Mouse (Mus musculus): Measurements from ENCODE around the gene Fhl1.

The Fhl1 gene

DNA sequence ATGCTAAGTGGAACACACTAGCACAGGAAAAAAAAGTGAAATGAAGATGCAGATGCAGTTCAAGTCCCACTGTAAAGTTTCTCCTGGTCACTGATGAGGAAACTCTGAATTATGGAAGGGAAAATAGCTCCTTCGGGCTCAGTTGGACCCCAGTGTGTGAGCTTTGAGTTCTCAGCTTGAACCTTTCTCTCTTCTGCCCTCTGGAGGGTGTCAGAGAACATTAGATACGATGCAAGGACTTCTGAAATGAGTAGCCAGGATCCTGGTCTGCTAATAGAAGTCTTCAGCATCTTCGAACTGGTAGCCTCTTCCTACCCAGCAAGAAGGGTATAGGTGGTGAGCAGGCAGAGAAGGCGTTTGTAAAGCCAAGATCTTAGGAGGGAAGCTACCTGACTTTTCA is 19.9 kb downstream of the Fhl1 start:
- in situ Hi-C loops (cut with MboI; ENCODE audit: low sequenced_read_pairs), result loop anchor here (25.0 kb wide), 1 partner anchor 214 kb away; the partner anchor contains the start of gene Gm648

DNA sequence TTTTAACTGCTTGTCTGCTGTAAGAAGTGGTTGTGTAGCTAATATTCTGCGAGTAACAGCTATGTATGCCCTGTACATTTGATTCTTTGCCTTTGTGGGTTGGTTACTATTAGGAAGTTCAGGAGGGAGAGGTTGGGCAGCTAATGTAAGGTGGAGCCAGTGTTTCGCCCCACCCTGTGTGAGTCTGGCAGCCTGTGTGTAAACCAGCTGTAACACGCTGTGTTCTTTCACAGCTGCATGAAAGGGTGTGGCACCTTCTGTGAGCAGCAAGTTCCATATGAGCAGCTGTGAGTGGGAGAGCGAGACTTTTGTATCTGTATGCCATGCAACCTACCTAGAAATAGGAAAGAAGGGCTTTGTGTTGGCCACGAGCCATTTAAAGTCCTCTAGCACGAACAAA is 20.6 kb downstream of the Fhl1 start:
- in situ Hi-C loops (cut with MboI; ENCODE audit: low sequenced_read_pairs), result loop anchor here (25.0 kb wide), 1 partner anchor 215 kb away; the partner anchor contains the start of gene Gm648

DNA sequence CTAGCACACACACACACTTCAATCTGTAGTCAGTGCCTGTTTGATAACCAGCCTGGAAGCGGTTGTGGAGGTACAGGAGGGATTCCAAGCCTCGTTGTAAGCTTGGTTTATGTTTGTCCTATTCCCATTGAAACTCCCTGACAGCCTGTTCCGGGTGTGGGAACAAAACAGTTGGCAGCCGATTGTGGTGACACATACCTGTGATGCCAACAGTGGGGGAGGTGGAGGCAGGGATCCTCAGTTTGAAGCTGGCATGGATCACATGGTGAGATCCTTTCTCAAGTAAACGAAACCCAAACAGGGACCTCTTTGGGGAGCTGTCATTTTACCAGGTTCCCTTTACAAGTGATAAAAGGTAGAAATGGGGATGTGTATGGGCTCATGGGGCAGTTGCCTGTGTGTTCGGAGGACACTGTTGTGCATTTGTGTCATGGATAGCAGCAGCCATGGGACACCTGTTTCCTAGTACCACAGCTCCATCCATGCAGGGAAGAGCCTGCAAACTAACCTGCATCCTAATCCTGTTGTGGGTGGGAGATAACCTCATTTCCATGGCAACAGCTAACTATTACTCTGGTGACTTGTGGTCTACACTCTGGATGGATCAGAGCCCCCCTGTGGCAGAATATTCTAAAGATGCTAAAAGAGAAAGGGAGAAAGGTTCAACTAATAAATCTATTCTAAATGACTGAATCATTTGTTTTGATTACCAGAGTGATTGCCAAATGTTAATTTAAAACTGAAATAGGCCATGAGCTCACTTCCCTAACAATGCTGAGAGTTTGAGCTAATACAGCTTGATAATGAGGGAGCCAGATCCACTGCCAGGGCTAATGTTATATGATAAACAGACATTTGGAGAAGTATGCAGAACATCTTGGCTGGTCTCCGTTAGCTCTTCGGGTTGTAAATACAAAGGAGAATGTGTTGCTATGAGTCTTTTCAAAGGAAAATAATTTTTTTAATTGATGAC is 22.0 kb downstream of the Fhl1 start:
- in situ Hi-C loops (cut with MboI; ENCODE audit: low sequenced_read_pairs), result loop anchor here (25.0 kb wide), 1 partner anchor 216 kb away; the partner anchor contains the start of gene Gm648

DNA sequence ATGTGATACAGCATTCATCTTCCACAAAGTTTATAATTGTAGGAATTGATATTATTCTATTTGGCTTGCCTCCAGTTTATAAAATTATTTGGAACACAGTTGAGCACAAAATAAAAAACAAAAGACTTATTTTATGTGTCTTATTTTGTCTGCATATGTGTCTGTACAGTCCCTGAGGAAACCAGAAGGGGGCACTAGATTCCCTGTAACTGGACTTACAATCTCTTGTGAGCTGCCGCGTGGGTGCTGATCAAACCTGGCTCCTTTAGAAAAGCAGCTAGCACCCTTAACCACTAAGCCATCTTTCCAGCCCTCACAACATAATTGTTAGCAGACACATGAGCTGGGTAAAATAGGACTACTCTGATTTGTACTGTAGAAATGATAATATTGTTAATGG is 24.1 kb downstream of the Fhl1 start:
- in situ Hi-C loops (cut with MboI; ENCODE audit: low sequenced_read_pairs), result loop anchor here (25.0 kb wide), 1 partner anchor 218 kb away; the partner anchor contains the start of gene Gm648

DNA sequence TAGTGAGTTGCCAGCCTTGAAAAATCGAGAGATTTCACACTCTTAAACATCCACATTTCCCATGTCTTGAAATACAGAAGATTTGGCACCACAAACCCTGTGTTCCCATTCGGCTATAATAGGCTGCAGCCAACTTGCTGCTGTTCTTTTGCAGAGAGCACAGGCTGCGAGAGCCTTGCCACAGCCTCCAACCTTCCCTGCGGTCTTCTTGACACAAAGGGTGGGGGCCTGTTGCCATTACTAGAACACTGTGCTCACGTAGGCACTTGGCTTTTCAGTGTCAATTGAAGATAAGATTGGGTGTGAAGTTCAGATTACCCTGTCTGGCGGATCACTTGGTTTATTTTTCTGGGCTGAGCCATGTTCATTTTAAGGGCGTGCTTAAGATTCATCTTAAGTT is 24.8 kb downstream of the Fhl1 start:
- in situ Hi-C loops (cut with MboI; ENCODE audit: low sequenced_read_pairs), result loop anchor here (25.0 kb wide), 1 partner anchor 219 kb away; the partner anchor contains the start of gene Gm648

DNA sequence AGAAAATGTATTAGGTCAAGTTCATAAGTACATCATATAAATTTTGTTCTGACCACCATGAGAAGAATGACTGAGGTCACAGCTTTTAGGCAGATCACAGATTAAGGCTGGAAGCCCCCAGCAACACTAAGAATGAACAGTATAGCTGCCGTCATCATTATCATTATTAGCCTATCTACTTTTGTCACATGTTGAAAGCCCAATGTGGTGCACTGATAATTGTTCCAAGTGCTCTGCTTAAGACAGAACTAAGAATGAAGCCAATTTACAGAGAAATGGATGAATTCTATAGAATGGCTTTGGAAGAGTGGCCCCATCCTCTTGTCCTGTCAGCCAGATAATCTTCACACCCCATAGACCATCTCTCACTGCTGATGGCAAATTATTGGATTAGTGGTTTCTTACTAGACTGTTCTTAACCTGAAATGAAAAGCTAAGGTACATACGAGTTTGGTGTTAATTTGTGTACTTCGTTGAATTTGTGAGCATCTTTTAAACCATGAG is 28.7 kb downstream of the Fhl1 start:
- in situ Hi-C loops (cut with MboI; ENCODE audit: low sequenced_read_pairs), result loop anchor here (25.0 kb wide), 1 partner anchor 223 kb away; the partner anchor contains the start of gene Gm648

DNA sequence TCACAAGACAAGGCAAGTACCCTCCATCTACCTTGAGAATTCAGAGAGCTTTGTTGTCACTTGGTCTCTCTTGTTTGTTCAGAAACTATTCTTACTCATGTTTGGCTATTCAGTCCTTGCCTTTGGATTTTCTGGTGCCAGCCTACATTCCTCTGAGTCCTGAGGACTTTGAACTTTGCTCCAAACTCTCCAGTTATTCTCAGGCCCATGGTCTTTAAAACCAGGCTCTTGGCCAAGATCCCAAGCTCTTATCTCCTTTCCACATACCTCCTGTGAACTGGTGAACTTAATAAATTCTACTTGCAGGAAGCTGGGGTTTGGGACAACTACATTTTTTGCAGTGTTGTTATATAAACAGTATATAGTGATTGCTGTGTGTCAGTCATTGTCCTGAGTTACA is 38.3 kb downstream of the Fhl1 start:
- in situ Hi-C loops (cut with MboI; ENCODE audit: low sequenced_read_pairs), result loop anchor here (25.0 kb wide), 1 partner anchor 233 kb away; the partner anchor contains the start of gene Gm648

DNA sequence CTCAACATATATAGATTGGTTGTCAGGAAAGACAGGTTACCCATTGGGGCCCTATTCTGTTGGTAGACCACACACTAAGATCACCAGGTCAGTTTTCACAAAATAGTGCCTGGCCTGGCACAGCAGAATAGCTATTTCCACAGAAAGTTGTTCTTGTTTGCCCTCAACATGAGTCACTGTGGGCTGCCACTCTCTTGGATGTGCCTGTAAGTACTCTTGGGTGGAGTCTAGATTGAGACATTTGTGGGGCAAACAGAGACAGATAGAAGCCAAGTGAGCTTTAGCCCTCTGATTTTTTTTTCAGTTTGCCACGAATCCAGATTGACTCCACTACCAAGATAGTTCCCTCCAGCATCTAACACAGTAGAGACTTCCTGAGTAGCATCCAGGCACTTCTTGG is 40.2 kb downstream of the Fhl1 start:
- in situ Hi-C loops (cut with MboI; ENCODE audit: low sequenced_read_pairs), result loop anchor here (25.0 kb wide), 1 partner anchor 234 kb away; the partner anchor contains the start of gene Gm648

DNA sequence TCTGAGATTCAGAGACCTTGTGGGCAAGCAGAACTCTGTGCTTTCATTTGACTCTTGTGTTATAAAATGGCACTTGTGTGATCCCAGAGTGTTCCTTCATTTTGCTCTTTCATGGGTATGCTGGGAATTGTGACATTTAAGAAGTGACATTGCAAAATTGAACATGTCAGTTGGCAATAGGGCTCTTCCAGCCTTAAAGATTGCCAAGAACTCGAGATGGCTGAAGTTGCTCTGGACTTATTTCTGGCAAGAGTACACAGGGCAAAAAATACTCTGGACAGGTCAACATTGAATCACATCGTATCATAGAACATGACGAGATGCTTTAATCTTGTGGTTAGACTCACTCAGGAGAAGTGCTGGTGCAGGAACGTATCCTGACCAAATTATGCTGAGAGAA is 41.7 kb downstream of the Fhl1 start:
- in situ Hi-C loops (cut with MboI; ENCODE audit: low sequenced_read_pairs), result loop anchor here (25.0 kb wide), 1 partner anchor 236 kb away; the partner anchor contains the start of gene Gm648

DNA sequence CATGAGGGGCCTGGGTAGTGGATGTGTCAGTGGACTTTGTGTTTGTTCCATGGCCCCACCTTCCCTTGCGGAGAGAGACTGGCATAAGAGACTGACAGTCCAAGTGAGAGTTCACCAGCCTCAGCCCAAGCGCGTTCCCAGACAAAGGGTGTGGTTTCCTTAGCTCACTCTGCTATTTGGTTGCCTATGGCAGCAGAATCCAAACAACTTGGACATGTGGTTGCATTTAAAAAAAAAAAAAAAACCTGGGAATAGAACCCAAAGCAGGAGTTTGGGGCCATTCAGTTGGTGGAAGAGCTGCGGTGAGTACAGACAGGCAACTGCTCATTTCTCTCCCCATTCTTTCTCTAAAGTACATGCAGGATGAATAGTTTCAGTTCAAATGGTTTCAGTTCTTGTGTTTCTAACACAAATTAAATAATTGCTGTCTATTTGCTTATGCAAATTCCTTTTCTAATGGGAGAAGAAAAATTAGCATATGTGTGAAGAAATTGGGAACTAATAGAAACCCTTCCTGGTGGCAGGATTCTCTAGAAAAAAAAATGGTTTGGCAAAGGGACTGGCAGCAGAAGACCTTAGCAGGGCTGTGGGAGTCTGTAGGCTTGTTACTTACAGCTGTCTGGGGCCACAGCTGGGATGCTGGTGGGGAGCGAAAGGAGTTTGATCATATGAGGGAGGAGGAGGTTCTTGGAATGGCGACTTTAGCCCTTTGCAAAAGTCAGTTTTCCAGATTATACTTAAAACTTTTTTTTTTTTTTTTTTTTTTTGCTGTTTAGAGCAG is 54.9 kb downstream of the Fhl1 start:
- in situ Hi-C loops (cut with MboI; ENCODE audit: low sequenced_read_pairs), result no loop called here

DNA sequence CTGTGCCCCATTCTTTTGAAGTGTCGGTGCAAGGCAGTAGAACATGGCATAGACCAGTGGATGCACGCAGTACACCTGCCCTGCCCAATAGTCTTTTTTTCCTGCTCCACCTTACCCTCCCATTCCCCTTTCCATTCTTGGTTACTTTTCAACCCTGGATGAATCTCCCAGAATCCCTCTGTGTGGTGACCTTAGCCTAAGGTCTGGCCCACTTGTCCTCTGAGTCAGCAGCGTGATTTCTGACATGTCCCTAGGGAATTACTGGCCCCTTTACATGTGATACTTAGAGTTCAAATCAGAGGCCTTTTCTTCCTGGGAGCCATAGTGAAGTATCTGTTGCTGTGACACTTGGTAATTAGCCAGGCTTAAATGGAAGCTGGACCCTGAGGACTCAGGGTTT is 55.9 kb downstream of the Fhl1 start:
- in situ Hi-C loops (cut with MboI; ENCODE audit: low sequenced_read_pairs), result no loop called here

DNA sequence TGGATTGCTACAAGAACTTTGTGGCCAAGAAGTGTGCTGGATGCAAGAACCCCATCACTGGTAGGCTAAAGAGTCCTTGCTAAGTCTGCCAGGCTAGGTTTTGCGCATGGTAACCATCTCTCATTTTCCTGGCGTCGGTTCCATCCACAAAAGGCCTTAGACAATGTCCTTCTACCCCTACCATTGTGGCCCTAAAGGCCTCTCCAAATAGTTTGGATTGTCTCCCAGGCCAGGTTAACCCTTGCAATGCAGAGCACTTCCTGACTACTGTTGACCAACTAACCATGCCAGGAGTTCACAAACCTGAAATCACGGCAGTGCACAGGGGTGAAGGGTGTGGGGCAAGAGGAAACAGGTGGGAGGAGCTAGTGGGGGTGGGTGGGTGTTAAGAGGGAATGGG is 59.0 kb downstream of the Fhl1 start:
- in situ Hi-C loops (cut with MboI; ENCODE audit: low sequenced_read_pairs), result no loop called here

DNA sequence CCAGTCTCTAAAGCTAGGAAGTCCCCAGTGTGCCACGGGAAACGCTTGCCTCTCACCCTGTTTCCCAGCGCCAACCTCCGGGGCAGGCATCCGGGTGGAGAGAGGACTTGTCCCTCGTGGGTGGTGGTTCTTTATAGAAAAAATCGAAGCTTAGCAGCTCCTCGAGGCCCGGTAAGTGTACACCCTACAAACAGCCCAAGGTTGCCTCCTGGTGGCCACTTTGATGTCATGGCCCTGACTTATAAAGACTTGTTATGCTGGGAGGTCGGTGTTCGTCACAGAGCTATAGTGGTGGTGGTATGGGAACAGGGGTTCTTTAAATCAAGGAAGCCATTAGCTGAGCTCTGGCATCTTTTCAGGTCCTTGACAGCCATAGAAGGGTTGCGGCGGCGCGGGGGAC is 59.7 kb downstream of the Fhl1 start:
- in situ Hi-C loops (cut with MboI; ENCODE audit: low sequenced_read_pairs), result no loop called here

DNA sequence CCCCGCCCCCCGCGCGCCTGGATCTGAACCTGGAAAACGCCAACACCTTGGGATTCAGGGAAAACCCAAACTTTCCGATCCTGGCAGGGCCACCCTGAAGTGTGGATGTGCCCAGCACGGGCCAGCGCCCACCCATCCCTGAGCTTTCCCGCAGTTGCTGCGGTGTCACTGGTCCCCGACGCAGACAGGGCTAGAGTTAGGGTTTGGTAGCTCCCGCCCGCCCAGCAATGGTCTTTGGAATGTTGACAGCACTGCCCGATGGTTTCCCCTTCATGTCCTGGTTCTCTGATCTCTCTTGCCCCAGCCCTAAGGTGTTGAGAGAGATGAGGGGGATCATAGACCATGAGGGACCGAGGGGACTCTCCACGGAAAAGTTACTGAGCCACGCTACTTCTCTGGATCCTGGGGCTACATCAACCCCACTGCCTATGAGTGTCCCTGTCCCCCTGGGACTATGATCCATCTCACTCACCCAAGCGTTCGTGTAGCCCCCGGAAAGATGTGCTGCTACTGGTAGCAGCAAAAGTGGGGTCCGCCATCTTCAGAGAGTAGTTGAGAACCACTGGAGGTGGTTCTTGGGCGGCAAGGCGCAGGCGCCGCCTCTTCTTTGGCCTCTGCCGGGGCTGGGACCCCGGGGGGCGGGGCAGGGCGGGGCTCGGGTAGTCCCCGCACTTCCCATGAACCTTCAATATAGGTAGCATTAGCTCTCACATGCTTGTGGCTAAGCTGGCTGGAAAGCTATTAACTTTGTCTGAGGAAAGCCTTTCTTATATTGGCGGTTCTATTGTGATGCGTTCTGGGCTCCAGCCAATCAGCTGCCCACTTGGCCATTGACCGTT is 90.4 kb downstream of the Fhl1 start, which contains the start of gene Map7d3:
Map7d3 (minus strand) TSS at position 562 of the 839 bp plus-strand sequence.
- in situ Hi-C loops (cut with MboI; ENCODE audit: low sequenced_read_pairs), result no loop called here

DNA sequence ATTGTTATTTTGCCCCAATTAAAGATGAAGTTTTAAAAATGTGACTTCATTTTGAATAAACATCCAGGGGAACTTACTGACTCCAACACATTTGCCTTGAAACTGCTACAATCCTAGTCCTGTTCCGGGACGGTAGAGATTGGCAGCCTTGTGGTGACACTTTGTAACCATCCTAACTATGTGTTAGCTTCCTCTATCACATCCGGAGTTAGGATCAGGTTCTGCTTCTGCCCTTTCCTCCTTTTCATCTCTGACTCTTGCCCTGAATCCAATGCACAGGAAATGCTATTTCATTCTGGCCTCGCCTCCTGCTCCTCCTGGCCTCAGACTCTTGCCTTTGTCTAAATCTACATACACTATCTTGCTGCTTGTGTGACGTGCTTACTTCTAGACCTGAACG is 95.9 kb downstream of the Fhl1 start:
- in situ Hi-C loops (cut with MboI; ENCODE audit: low sequenced_read_pairs), result no loop called here

DNA sequence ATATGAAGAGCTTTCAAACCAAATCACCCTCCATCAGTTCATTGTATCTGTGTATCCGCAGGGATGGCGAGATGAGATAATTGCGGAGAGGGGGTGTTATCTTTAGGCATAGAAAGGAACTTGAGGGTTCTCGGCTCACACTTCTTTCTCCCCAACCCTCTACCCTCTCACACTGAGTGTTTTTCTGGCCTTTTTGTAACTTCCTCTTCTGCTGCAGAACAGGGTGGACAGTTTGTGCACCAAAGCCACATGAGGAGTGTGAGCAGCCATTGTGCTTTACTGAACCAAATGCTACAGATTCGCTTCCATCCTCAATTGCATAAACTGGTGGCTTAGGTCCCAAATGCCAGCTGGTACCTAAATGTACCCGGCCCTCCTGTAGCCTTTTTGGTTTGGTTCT is 104.3 kb downstream of the Fhl1 start:
- in situ Hi-C loops (cut with MboI; ENCODE audit: low sequenced_read_pairs), result no loop called here

DNA sequence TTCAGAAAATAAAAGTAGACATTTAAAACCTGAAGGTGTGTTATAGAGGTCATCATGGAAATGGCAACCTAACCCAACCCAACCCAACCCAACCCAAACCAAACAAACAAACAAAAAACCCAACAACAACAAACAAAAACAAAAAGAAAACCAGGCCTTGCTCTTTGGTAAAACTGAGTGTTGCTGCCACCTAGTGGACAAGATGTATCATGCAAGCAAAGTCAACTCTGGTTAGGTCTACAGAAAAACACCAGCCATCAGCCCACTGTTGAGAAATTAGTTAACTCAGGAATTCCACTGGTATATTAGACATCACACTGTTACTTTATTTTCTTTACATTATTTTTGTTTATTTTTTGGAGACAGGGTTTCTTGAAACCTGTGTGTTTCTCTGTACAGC is 107.8 kb downstream of the Fhl1 start:
- in situ Hi-C loops (cut with MboI; ENCODE audit: low sequenced_read_pairs), result no loop called here

DNA sequence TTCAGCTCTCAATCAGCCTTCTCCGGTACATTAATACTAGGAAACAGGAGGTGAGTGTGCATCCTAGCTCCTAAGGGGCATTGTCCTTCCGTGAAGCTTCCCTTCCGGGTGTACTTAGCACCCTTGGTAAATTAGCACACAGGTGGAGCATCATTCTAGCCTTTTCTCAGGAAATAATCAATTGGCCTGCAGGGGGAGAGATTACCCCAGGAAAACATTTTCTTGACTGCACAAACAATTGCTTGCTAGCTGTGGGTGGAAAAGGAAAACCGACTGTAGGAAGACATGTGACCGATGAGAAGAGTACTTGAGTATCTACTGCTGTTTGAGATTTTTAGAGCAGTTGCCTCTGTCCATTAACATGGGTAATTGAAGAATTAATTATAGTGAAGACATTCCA is 109.7 kb downstream of the Fhl1 start:
- in situ Hi-C loops (cut with MboI; ENCODE audit: low sequenced_read_pairs), result no loop called here

Data from CH12F3 (cell line).